Mouse (Mus musculus) hindbrain, embryonic 15.5 days (tissue): ENCODE data around the gene Abcg5. TPM values are rescaled to one million over a fixed set of nuclear protein-coding genes. Genes with fewer than 3 reads are reported as not detected.

Experiments
- ATAC-seq: fragments of 200-750 bp; cut with Nextera tagmentation; 2 replicates; pipeline ENCODE4 v1.8.0; 2017; ENCODE audit warnings: low read depth, moderate number of reproducible peaks, moderate TSS enrichment; ENCODE audit not compliant: low FRiP score
- H3K27ac ChIP-seq: fragments of 300-500 bp; sonication (generic); replicated peaks from 2 replicates; pipeline ENCODE4 v1.5.1; 2015; ENCODE audit warnings: mild to moderate bottlenecking, inconsistent platforms
- H3K27me3 ChIP-seq: fragments of 300-500 bp; sonication (generic); 2 replicates; pipeline ENCODE4 v1.6.1; 2015; ENCODE audit warnings: control low read depth, inconsistent platforms
- H3K36me3 ChIP-seq: fragments of 300-500 bp; sonication (generic); 2 replicates; pipeline ENCODE4 v1.6.1; 2015; ENCODE audit warnings: control low read depth, inconsistent platforms
- H3K4me1 ChIP-seq: fragments of 300-500 bp; sonication (generic); replicated peaks from 2 replicates; pipeline ENCODE4 v1.6.1; 2015; ENCODE audit warnings: control low read depth, inconsistent platforms
- H3K4me2 ChIP-seq: fragments of 300-500 bp; sonication (generic); 2 replicates; pipeline ENCODE4 v1.6.1; 2015; ENCODE audit warnings: moderate library complexity, mild to moderate bottlenecking, inconsistent platforms
- H3K4me3 ChIP-seq: fragments of 300-500 bp; sonication (generic); 2 replicates; pipeline ENCODE4 v1.5.1; 2015; ENCODE audit warnings: mild to moderate bottlenecking, inconsistent platforms
- H3K9ac ChIP-seq: fragments of 300-500 bp; sonication (generic); 2 replicates; pipeline ENCODE4 v1.6.1; 2015; ENCODE audit warnings: inconsistent platforms
- H3K9me3 ChIP-seq: fragments of 300-500 bp; sonication (generic); 2 replicates; pipeline ENCODE4 v1.6.1; 2016; ENCODE audit warnings: control low read depth, inconsistent platforms
- WGBS: fragments of 180-500 bp; shearing (Covaris S2); methylation state at CpG from one replicate; pipeline ENCODE4 v1.1.7; 2015; 5-methylcytosine and 5-hydroxymethylcytosine counted together
- polyA plus RNA-seq: library from polyadenylated mRNA; unstranded; fragments of >200 nt; fragmentation: Nextera tagmentation; extraction: Ambion mirVana; gene quantifications from 2 replicates; pipeline ENCODE4 v1.2.1, GENCODE M21; 2015

Abcg5 gene
- 1.9 and 3.0 TPM in 2 replicates for polyA plus RNA-seq

GRCm38 (mm10) chr17:84682734-84683717 is at the start of gene Abcg5:
Abcg5 (minus strand) TSS chr17:84683011.
- 78% methylated on average over 18 of the region's 18 CpGs for WGBS

GRCm38 (mm10) chr17:84732612-84733011 is 49.8 kb upstream of the Abcg5 start:
- Histone ChIP-seq H3K27me3 (no peaks in the 10 kb centered on the region), H3K36me3 (peaks cover 19% of the 10 kb centered on the region), H3K4me2 (no peak overlapping the region), H3K4me3 (no peak overlapping the region), H3K27ac (no peak overlapping the region), H3K4me1 (no peaks in the 10 kb centered on the region), H3K9ac (no peak overlapping the region), H3K9me3 (no peaks in the 10 kb centered on the region)
- WGBS: 94% methylated on average over 8 of the region's 8 CpGs
- no peak for ATAC-seq

More at GRCm38 (mm10) chr17:84682734-84683717, at the start of gene Abcg5:
- Histone ChIP-seq H3K4me1 (no peaks in the 10 kb centered on the region), H3K27me3 (no peaks in the 10 kb centered on the region), H3K9ac (no peak within 1 kb of the TSS), H3K36me3 (no peaks in the 10 kb centered on the region), H3K9me3 (no peaks in the 10 kb centered on the region), H3K4me2 (no peak within 1 kb of the TSS), H3K4me3 (no peak within 1 kb of the TSS), H3K27ac (no peak within 1 kb of the TSS)
- no peak for ATAC-seq

GRCm38 (mm10) chr17:84731361-84731760 is 48.5 kb upstream of the Abcg5 start:
- WGBS: 93% methylated on average over 12 of the region's 12 CpGs
- Histone ChIP-seq H3K4me1 (no peaks in the 10 kb centered on the region), H3K4me2 (no peak overlapping the region), H3K36me3 (peaks cover 22% of the 10 kb centered on the region), H3K9ac (no peak overlapping the region), H3K27ac (no peak overlapping the region), H3K4me3 (no peak overlapping the region), H3K9me3 (no peaks in the 10 kb centered on the region), H3K27me3 (no peaks in the 10 kb centered on the region)
- ATAC-seq: no peak

GRCm38 (mm10) chr17:84729140-84729539 is 46.3 kb upstream of the Abcg5 start:
- no peak overlapping the region for H3K4me2 ChIP-seq
- H3K9me3 ChIP-seq: no peaks in the 10 kb centered on the region
- no peak overlapping the region for H3K27ac ChIP-seq
- H3K4me3 ChIP-seq: no peak overlapping the region
- H3K9ac ChIP-seq: no peak overlapping the region
- no peaks in the 10 kb centered on the region for H3K4me1 ChIP-seq
- H3K36me3 ChIP-seq: peaks cover 35% of the 10 kb centered on the region
- H3K27me3 ChIP-seq: no peaks in the 10 kb centered on the region
- 94% methylated on average over 5 of the region's 5 CpGs for WGBS
- no peak for ATAC-seq

GRCm38 (mm10) chr17:84728201-84728911 is 45.5 kb upstream of the Abcg5 start:
- WGBS: 87% methylated on average over 1 of the region's 1 CpGs
- no peaks in the 10 kb centered on the region for H3K4me1 ChIP-seq
- no peaks in the 10 kb centered on the region for H3K9me3 ChIP-seq
- H3K27me3 ChIP-seq: no peaks in the 10 kb centered on the region
- ATAC-seq: no peak
- peaks cover 35% of the 10 kb centered on the region for H3K36me3 ChIP-seq
- H3K4me2 ChIP-seq: no peak overlapping the region
- no peak overlapping the region for H3K27ac ChIP-seq
- no peak overlapping the region for H3K4me3 ChIP-seq
- H3K9ac ChIP-seq: no peak overlapping the region

- no peak overlapping the region for H3K4me3 ChIP-seq
- peaks cover 40% of the 10 kb centered on the region for H3K36me3 ChIP-seq
- H3K4me2 ChIP-seq: no peak overlapping the region
- 95% methylated on average over 3 of the region's 3 CpGs for WGBS
- H3K4me1 ChIP-seq: no peaks in the 10 kb centered on the region
- H3K9me3 ChIP-seq: no peaks in the 10 kb centered on the region
- ATAC-seq: no peak
- H3K9ac ChIP-seq: no peak overlapping the region
- H3K27me3 ChIP-seq: no peaks in the 10 kb centered on the region
- no peak overlapping the region for H3K27ac ChIP-seq
These were observed 42.4 kb upstream of the Abcg5 start for GRCm38 (mm10) chr17:84725163-84725562.

- Histone ChIP-seq H3K27ac (no peak overlapping the region), H3K9me3 (no peaks in the 10 kb centered on the region), H3K27me3 (no peaks in the 10 kb centered on the region), H3K36me3 (peaks cover 33% of the 10 kb centered on the region), H3K4me2 (no peak overlapping the region), H3K9ac (no peak overlapping the region), H3K4me3 (no peak overlapping the region), H3K4me1 (no peaks in the 10 kb centered on the region)
- WGBS: 45% methylated on average over 9 of the region's 9 CpGs
- ATAC-seq: no peak
These were observed 41.2 kb upstream of the Abcg5 start for GRCm38 (mm10) chr17:84724028-84724427.

- 0 out of 2 replicates have a peak, but pooled peaks cover 9% of the 10 kb centered on the region for H3K4me1 ChIP-seq
- 81% methylated on average over 3 of the region's 3 CpGs for WGBS
- no peaks in the 10 kb centered on the region for H3K27me3 ChIP-seq
- ATAC-seq: no peak
- H3K4me2 ChIP-seq: no peak overlapping the region
- H3K36me3 ChIP-seq: peaks cover 17% of the 10 kb centered on the region
- no peaks in the 10 kb centered on the region for H3K9me3 ChIP-seq
- H3K4me3 ChIP-seq: no peak overlapping the region
- no peak overlapping the region for H3K9ac ChIP-seq
- no peak overlapping the region for H3K27ac ChIP-seq
These were observed 36.3 kb upstream of the Abcg5 start for GRCm38 (mm10) chr17:84719105-84719504.

- no peak overlapping the region for H3K27ac ChIP-seq
- H3K9me3 ChIP-seq: no peaks in the 10 kb centered on the region
- no peak overlapping the region for H3K4me2 ChIP-seq
- H3K36me3 ChIP-seq: peaks cover 17% of the 10 kb centered on the region
- 0 out of 2 replicates have a peak, but pooled peaks cover 12% of the 10 kb centered on the region for H3K4me1 ChIP-seq
- H3K27me3 ChIP-seq: peaks cover 7% of the 10 kb centered on the region; the same call in 1 of the 2 replicates
- no peak overlapping the region for H3K9ac ChIP-seq
- no peak overlapping the region for H3K4me3 ChIP-seq
- no peak for ATAC-seq
- WGBS: 86% methylated on average over 5 of the region's 5 CpGs
These were observed 34.6 kb upstream of the Abcg5 start for GRCm38 (mm10) chr17:84717416-84717815.

- H3K27ac ChIP-seq: no peak overlapping the region
- H3K9ac ChIP-seq: no peak overlapping the region
- WGBS: 42% methylated on average over 16 of the region's 16 CpGs
- ATAC-seq: no peak
- no peaks in the 10 kb centered on the region for H3K9me3 ChIP-seq
- H3K4me1 ChIP-seq: 0 out of 2 replicates have a peak, but pooled peaks cover 12% of the 10 kb centered on the region
- no peak overlapping the region for H3K4me2 ChIP-seq
- H3K27me3 ChIP-seq: peaks cover 12% of the 10 kb centered on the region; the same call in 1 of the 2 replicates
- H3K4me3 ChIP-seq: no peak overlapping the region
- H3K36me3 ChIP-seq: peaks cover 14% of the 10 kb centered on the region
These were observed 33.6 kb upstream of the Abcg5 start for GRCm38 (mm10) chr17:84716252-84716872.

GRCm38 (mm10) chr17:84714930-84715329 is 32.1 kb upstream of the Abcg5 start:
- 74% methylated on average over 4 of the region's 4 CpGs for WGBS
- Histone ChIP-seq H3K9ac (no peak overlapping the region), H3K27ac (no peak overlapping the region), H3K4me1 (0 out of 2 replicates have a peak, but pooled peaks cover 12% of the 10 kb centered on the region), H3K4me3 (no peak overlapping the region), H3K27me3 (peaks cover 12% of the 10 kb centered on the region; the same call in 1 of the 2 replicates), H3K9me3 (no peaks in the 10 kb centered on the region), H3K36me3 (peaks cover 11% of the 10 kb centered on the region), H3K4me2 (no peak overlapping the region)
- no peak for ATAC-seq
